Mouse (Mus musculus) thymus, postnatal 4 days (tissue): ENCODE measurements at regions not wholly inside any gene's neighbourhood (a gene's known extent, or its start where the extent isn't known, plus 50 kb on each side); places are given as distances from the start of the nearest gene placed in this dataset.
A peak's percentile ranks its signal among the peaks of the same experiment; 100 is the strongest.
"Not testable (repeated sequence)": the region's sequence is repeated elsewhere in the genome, so short reads cannot be mapped to it uniquely, and the experiment has no call there.

Source experiments
- DNase-seq: peaks from one replicate; pipeline ENCODE4 v3.0.0; 2021

- DNase-seq = peak; percentile 94
Measured at GRCm38 (mm10) chr4:8084954-8085639, 153.7 kb downstream of the Car8 start.

DNA sequence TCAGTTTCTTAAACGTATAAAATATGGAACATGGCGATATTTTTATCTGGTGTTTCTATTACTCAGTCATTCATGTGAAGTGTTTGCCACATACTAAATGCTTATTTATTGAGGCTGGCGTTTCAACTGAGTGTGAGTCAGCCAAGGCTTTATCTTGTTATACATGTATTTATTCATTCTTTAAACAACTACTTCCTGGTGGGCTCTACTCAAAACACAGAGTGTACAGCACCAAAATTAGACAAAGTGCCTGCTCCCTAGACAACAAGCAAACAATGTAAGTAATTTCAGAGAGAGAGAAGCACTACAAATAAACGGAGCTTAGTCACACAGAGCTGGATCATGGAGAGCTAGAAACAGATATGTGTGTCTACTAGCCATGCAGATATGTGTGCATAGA, 159.5 kb downstream of the Car8 start:
- no peak for DNase-seq

DNA sequence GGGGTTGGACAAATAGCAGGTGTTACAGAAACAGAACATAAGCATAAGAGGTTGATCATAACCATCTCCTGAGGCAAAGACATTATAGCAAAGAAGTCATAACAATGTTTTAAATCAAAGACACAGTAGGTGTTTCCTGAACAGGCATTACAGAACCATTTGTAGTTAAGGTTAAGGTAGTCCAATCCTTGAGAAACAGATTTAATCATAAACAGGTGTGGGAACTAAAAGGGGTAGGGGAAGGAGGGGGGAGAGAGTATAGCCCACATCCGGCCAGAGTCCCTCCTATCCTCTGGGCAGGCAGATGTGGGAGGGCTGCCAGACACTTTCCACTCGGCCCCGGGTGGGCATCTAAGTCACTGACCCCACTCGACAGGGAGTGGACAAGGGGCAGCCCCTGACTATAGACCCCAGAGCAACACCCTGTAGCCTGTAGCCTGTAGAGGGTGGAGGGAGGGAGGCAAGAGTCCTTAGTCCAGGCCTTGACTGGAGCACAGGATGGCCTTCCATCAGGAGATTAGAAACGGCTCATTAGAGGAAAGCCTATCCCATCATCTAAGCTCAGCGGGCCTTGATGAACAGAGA, 165.8 kb downstream of the Car8 start:
- no peak for DNase-seq

GRCm38 (mm10) chr4:8070693-8071092, 168.1 kb downstream of the Car8 start:
- DNase-seq = not testable (repeated sequence)

GRCm38 (mm10) chr4:8068086-8068485, 170.8 kb downstream of the Car8 start:
- no peak for DNase-seq

DNA sequence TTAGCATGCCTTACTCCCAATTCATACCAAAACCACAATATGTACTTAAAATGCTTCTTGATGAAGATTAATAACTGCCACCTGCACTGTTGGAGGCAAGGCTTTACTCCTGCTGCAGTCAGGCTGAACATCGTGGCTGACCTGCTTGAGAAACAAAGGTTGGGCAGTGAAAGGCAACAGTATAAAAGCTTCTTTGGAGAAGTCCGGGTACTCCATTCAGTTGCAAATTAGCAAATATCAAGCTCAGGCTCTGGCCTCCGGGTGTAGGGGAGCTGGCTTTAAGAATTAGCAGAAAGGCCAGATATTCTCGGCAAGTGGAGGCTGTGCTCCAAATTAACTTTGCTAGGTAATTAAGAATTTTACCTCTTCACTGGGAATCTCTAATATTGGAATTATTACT, 197.1 kb downstream of the Car8 start:
- no peak for DNase-seq

- DNase-seq = no peak
Measured at GRCm38 (mm10) chr4:8037863-8038262, 201.0 kb downstream of the Car8 start.

DNA sequence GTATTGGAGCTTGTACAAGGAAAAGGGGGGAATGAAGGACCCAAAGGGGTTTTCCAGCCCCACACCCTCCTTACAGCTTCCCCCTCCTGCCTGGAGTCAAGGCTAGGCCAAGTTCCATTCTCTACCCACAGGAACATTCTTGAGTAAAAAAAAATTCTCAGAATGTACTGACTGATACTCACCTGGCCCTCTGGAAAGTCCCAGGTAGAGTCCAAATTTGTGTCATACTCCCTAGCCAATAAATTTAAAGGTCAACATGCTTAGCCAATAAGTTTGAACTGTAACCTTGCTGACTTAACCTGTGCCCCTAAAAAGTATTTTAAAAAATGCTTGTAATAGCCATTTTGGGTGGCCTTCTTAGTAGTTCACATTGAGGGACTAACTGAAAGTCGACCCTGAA, 205.4 kb downstream of the Car8 start:
- not testable (repeated sequence) for DNase-seq

DNA sequence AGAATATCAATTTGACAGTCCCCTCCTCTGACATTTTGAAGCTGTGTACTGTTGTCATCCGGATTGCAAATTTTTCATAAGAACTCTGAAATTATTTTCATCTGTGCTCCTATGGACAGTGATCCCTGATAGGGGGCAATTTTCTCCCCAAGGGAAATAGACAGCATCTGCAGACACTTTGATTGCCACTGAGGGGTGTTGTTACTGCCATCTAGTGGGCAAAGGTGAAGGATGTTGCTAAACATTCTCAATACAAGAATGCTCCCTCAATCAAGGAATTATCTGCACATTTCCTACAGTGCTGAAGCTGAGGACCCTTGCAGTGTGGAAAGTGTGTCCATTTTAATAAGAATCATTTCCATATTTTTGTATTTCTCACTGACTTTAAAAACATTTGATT, 233.7 kb downstream of the Car8 start:
- peak; percentile 53 for DNase-seq

DNA sequence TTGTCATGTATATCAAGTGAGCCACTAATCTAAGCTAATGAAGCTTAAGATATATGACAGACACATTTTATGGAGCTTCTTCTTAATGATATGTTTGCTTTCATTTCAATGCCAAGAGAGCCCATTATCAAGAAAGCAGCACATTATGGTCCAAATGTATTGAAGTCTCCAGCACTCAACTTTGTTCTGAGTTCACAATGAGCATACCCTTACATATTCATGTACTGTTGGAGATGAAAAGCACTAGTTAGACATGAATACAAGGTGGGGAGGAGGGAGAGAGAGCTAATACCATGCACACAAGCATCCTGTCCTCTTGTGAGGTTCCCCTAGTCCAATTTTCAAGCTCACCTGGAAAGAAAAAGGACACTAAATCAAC, 241.3 kb downstream of the Car8 start:
- no peak for DNase-seq

DNA sequence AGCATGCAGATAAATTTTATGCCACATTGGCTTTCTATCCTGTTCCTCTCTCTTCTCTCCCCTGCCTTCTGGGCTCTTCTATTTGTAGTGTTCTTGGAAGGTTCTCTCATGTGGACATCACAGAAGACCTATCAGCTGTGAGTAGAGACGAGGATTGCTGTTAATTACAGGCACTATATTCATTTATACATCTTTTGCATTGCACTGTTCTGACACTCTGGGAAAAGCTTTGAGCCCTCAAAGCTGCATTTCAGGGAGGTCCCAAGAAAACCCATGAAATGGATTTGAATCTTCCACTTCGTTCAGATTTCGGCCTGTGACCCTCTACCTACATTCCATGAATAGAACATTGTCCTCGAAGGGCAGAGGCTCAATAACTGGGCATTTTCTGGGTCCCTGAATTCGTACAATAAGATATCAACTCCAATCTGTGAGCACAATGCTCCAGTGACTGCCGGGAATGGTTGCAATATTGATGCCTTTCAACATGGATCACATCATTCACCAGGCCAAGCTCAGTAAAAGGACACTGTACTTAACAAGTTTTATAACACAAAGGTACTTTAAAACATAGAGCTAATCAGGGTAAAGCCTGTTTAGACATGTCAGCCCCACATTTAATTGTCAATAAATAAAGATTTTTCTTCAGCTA, 241.8 kb downstream of the Car8 start:
- DNase-seq = no peak

- DNase-seq = no peak
Measured at GRCm38 (mm10) chr4:7992944-7993343, 245.9 kb downstream of the Car8 start.

DNA sequence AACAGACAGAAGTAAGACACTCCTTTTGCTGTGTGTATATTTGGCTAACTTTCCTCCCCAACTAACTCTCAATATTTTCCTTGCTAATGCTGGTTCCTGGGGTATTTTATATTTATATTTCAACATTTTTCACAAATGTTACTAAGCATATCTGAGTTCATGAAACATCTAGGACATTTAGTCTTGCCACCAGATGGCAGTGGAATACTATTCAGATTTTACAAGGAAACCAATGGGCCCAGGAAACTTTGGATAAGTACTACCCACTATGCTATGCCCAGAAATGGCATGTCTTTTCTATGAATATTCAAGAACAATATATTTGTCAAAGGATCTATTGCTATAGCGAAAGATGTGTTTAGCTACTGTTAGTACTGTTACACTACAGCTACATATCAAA, 251.1 kb downstream of the Car8 start:
- DNase-seq = no peak

DNA sequence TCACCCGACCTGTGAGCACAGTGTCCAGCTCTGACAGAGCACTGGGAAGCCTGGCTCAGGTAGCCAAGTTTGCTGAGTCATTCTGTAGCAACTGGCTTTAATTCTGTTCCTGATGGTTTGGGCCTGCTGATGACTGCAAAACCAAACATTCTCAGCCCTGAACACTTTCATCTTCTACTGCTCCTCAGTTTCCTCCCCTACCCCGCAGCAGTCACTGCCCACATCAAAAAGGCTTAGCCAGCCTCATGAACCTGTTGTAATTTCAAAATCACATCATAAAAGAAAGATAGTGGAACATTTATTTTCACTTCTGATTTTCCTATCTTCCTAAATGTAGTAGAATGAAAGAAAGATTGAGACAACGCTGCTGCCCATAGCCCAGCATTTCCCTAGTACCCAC, 251.5 kb downstream of the Car8 start:
- DNase-seq = no peak

DNA sequence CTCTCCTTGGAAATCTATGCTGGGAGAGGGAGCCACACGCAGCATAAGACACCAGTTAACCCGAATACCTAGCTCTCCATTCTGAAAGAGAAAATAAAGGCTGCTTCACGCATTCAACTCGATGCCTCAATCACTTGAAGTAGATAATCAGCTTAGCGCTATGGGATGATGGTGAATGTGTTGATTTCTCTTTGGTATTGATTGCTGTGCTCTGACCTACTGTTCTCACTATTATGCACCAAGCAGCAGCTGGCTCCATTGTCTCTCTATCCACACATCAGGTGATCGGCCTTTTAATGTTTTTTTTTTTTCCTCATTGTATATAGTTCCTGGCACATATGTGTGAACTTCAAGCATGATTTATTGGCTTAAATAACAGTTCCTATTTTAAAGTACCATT, 254.0 kb downstream of the Car8 start:
- no peak for DNase-seq

GRCm38 (mm10) chr4:7979772-7980351, 259.0 kb downstream of the Car8 start:
- no peak for DNase-seq

GRCm38 (mm10) chr4:7977661-7978444, 261.0 kb downstream of the Car8 start:
- no peak for DNase-seq

GRCm38 (mm10) chr4:7970272-7970671, 268.6 kb downstream of the Car8 start:
- DNase-seq = no peak

GRCm38 (mm10) chr4:7965663-7966062, 273.2 kb downstream of the Car8 start:
- no peak for DNase-seq

- DNase-seq = no peak
Measured at GRCm38 (mm10) chr4:7961521-7962172, 277.2 kb downstream of the Car8 start.

DNA sequence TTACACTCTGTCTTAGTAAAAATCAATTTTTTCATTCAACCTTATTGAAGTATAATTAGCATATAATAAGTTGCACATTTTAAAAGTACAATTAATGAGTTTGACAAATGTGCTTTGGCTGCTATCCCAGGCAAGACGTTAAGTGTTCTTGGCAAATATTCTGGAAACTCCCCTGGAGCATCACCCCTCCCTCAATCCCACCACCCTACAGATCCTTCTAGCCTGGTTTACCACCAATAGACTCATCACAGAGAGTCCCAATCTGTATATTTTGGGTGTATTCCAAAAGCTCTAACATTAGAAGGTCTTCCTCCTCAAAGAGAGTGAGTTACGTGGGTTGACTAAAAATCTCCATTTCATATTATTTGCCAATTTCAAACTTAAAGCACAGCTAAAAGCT, 278.5 kb downstream of the Car8 start:
- no peak for DNase-seq

GRCm38 (mm10) chr4:7948020-7948419, 290.8 kb downstream of the Car8 start:
- no peak for DNase-seq

DNA sequence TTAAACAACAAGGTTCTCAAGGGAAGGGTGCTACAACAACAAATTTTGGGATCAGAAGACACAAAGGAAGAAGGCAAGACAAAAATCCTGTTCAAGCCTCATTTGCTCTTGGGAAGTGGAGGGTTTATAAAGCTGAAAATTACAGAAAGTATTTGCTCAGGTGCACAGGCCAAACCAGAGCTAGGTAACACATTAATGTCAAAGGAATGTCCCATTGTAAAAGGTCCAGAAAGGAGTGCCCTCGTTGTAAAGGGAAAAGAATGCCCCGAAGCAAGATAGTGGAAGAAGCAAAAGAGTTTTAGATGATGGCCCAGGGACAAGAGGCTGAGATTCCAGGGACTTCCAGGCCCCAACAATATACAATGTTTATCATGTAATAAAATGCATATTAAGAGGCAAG, 317.3 kb downstream of the Car8 start:
- no peak for DNase-seq
